Mouse (Mus musculus) small intestine, adult 2 months (tissue): ENCODE data around the gene 4930407I10Rik.
A peak's percentile ranks its signal among the peaks of the same experiment; 100 is the strongest.

Experiments
- CTCF ChIP-seq: fragments of 200-500 bp; IDR thresholded peaks from 2 replicates; pipeline ENCODE4 v1.5.1; 2012; ENCODE audit warnings: low read depth, mild to moderate bottlenecking, control low read depth, inconsistent platforms, low read length, moderate library complexity, mixed read lengths; ENCODE audit not compliant: insufficient replicate concordance, insufficient read length; ENCODE audit errors: extremely low read depth
- POLR2A ChIP-seq: fragments of 200-500 bp; IDR thresholded peaks from 2 replicates; pipeline ENCODE4 v1.6.1; 2012; ENCODE audit warnings: low read depth, mild to moderate bottlenecking, control low read depth, inconsistent platforms, low read length, moderate library complexity

DNA sequence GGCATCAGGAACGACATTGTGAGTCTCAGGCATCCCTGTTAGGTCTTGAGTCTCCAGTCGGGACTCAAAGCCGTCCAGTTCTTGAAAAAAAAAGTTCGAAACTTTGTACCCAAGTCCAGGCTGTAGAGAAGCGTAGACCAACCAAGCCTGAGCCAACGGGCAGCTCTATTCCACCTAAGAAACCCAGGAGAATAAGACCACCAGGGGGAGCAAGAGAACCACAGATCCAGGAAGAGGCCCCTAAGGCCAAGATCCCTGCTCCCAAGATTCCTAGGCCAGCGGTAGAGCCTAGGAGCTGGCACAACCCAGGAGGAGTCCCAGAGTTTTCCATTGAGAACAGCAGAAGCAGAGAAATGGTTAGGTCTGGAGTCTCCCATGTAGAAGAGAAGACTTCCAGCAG is 6.6 kb downstream of the 4930407I10Rik start:
- TF ChIP-seq CTCF (peak; percentile 83; the same call in 1 of the 2 replicates), POLR2A (no peak)
